Comparison of ENCODE assay signal across 8 mouse cellular contexts in the genomic region with DNA sequence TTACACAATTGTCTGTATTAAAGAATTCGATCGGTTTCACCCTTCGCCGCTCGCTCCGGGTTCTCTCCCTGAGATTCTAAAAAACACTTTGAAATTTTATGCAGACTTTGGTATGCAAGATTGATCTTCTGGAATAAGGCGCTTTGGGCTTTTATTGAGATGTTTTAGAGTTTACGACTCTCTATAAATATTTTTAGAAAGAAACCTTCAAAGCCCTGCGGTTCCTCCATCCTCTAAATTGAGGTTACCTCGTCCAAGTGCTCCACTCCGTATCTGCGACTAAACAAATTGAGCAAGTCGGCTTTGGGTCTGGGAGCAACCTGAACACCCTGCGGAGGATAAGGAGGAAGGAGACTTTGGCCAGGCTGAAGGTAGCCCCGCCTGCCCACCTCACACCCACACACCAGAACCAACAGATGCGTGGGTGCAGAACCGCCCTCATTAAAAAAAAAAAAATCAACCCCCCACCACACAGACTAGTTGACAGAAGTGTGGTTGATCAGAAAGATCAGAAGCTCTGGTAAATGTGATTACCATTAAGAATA. TPM values are rescaled to one million over a fixed set of nuclear protein-coding genes. Genes with fewer than 3 reads are reported as not detected.
DNase-seq lines count a peak whose midpoint lies in the region; ATAC-seq and TF ChIP-seq lines count a peak whose summit lies in the region.

No protein-coding gene starts in this region.

- H3K4me1 ChIP-seq in CH12.LX (ENCODE audit: control insufficient read depth in 1 of 2, insufficient read depth in 2 of 2): peaks cover 5 to 19% of the 10 kb centered on the region in 2 experiments; a peak in 3 of 4 replicates
- peaks cover 24% of the 10 kb centered on the region for H3K4me1 ChIP-seq in hindbrain, embryonic 10.5 days (replicated peaks)
- peaks cover 22% of the 10 kb centered on the region for H3K4me1 ChIP-seq in limb, embryonic 13.5 days
- H3K4me1 ChIP-seq in stomach, embryonic 16.5 days (ENCODE audit: control insufficient read depth, insufficient read depth, low read length): peaks cover 8% of the 10 kb centered on the region; the same call in 1 of the 2 replicates

- peaks cover 6% of the 10 kb centered on the region for H3K27me3 ChIP-seq in CH12.LX (replicated peaks)
- peaks cover 35% of the 10 kb centered on the region for H3K27me3 ChIP-seq in hindbrain, embryonic 10.5 days (ENCODE audit: insufficient read depth, poor library complexity, severe bottlenecking)
- peaks cover 47% of the 10 kb centered on the region for H3K27me3 ChIP-seq in limb, embryonic 13.5 days
- H3K27me3 ChIP-seq in stomach, embryonic 16.5 days (ENCODE audit: control insufficient read depth, insufficient read depth, low read length): peaks cover 20% of the 10 kb centered on the region

- H3K9ac ChIP-seq in CH12.LX (ENCODE audit: insufficient read depth, low read depth): peak overlapping the region; percentile 43; the same call in 1 of the 2 replicates
- H3K9ac ChIP-seq in limb, embryonic 13.5 days: no peak overlapping the region
- peak overlapping the region; percentile 78 for H3K9ac ChIP-seq in stomach, embryonic 16.5 days (ENCODE audit: low read length)

- peak; percentile 49 for DNase-seq in embryo, embryonic 10.5 days (ENCODE audit: low spot score)
- no peak for DNase-seq in embryo, embryonic 11 days
- DNase-seq in CH12.LX (ENCODE audit: extremely low read depth): no peak
- no peak for DNase-seq in hindbrain, embryonic 10.5 days (ENCODE audit: low spot score)
- no peak for DNase-seq in gastrocnemius, postnatal 25 days
- no peak for DNase-seq in layer of hippocampus, adult 9-10 months (ENCODE audit: low spot score)

- H3K27ac ChIP-seq in CH12.LX (ENCODE audit: insufficient read depth, low read depth): no peak overlapping the region
- H3K27ac ChIP-seq in hindbrain, embryonic 10.5 days: no peak overlapping the region
- no peak overlapping the region for H3K27ac ChIP-seq in limb, embryonic 13.5 days
- peak overlapping the region; percentile 72; the same call in 1 of the 2 replicates for H3K27ac ChIP-seq in stomach, embryonic 16.5 days (ENCODE audit: low read length)

- peak overlapping the region; percentile 44 to 80 (median 63) for H3K4me3 ChIP-seq in CH12.LX (replicated peaks in 1 of 3; ENCODE audit: low read depth in 2 of 3, low read length in 2 of 3, poor library complexity in 1 of 3)
- peak overlapping the region; percentile 77 for H3K4me3 ChIP-seq in hindbrain, embryonic 10.5 days
- H3K4me3 ChIP-seq in limb, embryonic 13.5 days: peak overlapping the region; percentile 63
- peak overlapping the region; percentile 78 for H3K4me3 ChIP-seq in stomach, embryonic 16.5 days (replicated peaks; ENCODE audit: low read length)

- in situ Hi-C loops in CH12.LX (cut with MboI; ENCODE audit: low pct_ligation_motif_present, low pct_unique_long_range_greater_than_20kb, low sequenced_read_pairs): loop anchor here (25.0 kb wide), 1 partner anchor 373 kb away; no protein-coding TSS in a partner anchor

- TF ChIP-seq EP300 in CH12.LX (IDR thresholded peaks at IDR 0.05; ENCODE audit: low read length): no peak

- peak overlapping the region; percentile 68 for H3K4me2 ChIP-seq in CH12.LX (ENCODE audit: insufficient read depth, low read depth, poor library complexity, severe bottlenecking)
- peak overlapping the region; percentile 100 for H3K4me2 ChIP-seq in limb, embryonic 13.5 days (replicated peaks)
- H3K4me2 ChIP-seq in stomach, embryonic 16.5 days (ENCODE audit: low read depth, low read length): peak overlapping the region; percentile 97

- H3K9me3 ChIP-seq in CH12.LX (replicated peaks; ENCODE audit: low read length): no peaks in the 10 kb centered on the region
- no peaks in the 10 kb centered on the region for H3K9me3 ChIP-seq in hindbrain, embryonic 10.5 days
- no peaks in the 10 kb centered on the region for H3K9me3 ChIP-seq in limb, embryonic 13.5 days
- no peaks in the 10 kb centered on the region for H3K9me3 ChIP-seq in stomach, embryonic 16.5 days (replicated peaks; ENCODE audit: control insufficient read depth, low read length)

- TF ChIP-seq CTCF in CH12.LX (conservative IDR thresholded peaks at IDR 0.05 in 1 of 2, IDR thresholded peaks at IDR 0.05 in 1 of 2; ENCODE audit: low read depth in 2 of 2, low read length in 2 of 2): no peak

- dilution Hi-C loops in CH12.LX (cut with MboI; ENCODE audit: extremely low pct_ligation_motif_present, extremely low pct_unique_long_range_greater_than_20kb, low sequenced_read_pairs): no loop called here

- TF ChIP-seq POLR2A in CH12.LX (IDR thresholded peaks at IDR 0.05; ENCODE audit: low read depth, low read length): no peak

- 2% methylated on average over 17 of the region's 17 CpGs for WGBS in hindbrain, embryonic 10.5 days
- 2% methylated on average over 17 of the region's 17 CpGs for WGBS in limb, embryonic 13.5 days
- WGBS in stomach, embryonic 16.5 days: 1% methylated on average over 17 of the region's 17 CpGs

- H3K79me2 ChIP-seq in CH12.LX (replicated peaks; ENCODE audit: control insufficient read depth, extremely low read depth, insufficient read depth, poor library complexity, severe bottlenecking): no peaks in the 10 kb centered on the region

- ATAC-seq in limb, embryonic 13.5 days (ENCODE audit: low FRiP score, low read depth): no peak
- ATAC-seq in stomach, embryonic 16.5 days (ENCODE audit: insufficient read depth, low FRiP score): no peak

- TF ChIP-seq RAD21 in CH12.LX (IDR thresholded peaks at IDR 0.05; ENCODE audit: low read depth, low read length): no peak

- H3K36me3 ChIP-seq in CH12.LX (replicated peaks in 1 of 2; ENCODE audit: control insufficient read depth in 1 of 2, insufficient read depth in 1 of 2, low read length in 1 of 2): no peaks in the 10 kb centered on the region
- H3K36me3 ChIP-seq in hindbrain, embryonic 10.5 days: no peaks in the 10 kb centered on the region
- H3K36me3 ChIP-seq in limb, embryonic 13.5 days: no peaks in the 10 kb centered on the region
- no peaks in the 10 kb centered on the region for H3K36me3 ChIP-seq in stomach, embryonic 16.5 days (ENCODE audit: control insufficient read depth, insufficient read depth, low read length)

TF ChIP-seq in CH12.LX, 34 proteins besides CTCF, POLR2A, EP300 and RAD21:
- 0 out of 2 replicates have a peak, but pooled peaks have one; percentile 4 for TF ChIP-seq SIN3A (IDR thresholded peaks at IDR 0.05; ENCODE audit: low read length)
- TF ChIP-seq NELFE (IDR thresholded peaks at IDR 0.05; ENCODE audit: low read depth, low read length): no peak
- peak; percentile 56 for TF ChIP-seq ZNF384 (IDR thresholded peaks at IDR 0.05; ENCODE audit: low read depth, low read length)
- peak; percentile 36; the same call in 1 of the 2 replicates for TF ChIP-seq MXI1 (IDR thresholded peaks at IDR 0.05; ENCODE audit: low read depth, low read length)
- no peak for TF ChIP-seq NRF1 (IDR thresholded peaks at IDR 0.05; ENCODE audit: low read depth, low read length)

RNA-seq across cellular contexts. Expression of a gene that starts 0.7 kb away (rescaled TPM):
- 15.6 and 19.0 TPM in 2 replicates for total RNA-seq in CH12.LX (2012; rRNA removed)
- 12.3 and 14.1 TPM in 2 replicates for total RNA-seq in CH12.LX (2014; rRNA removed)
- 11.1 and 13.3 TPM in 2 replicates for polyA plus RNA-seq in CH12.LX (2012; ENCODE audit: insufficient read length, low read depth)
- polyA plus RNA-seq in hindbrain, embryonic 10.5 days (2016; fragmentation: Nextera tagmentation; extraction: Ambion mirVana): 5.6 and 8.5 TPM in 2 replicates
- polyA plus RNA-seq in limb, embryonic 13.5 days (2015; fragmentation: Nextera tagmentation; extraction: Ambion mirVana): 1.5 and 1.7 TPM in 2 replicates
- 12.0 and 13.6 TPM in 2 replicates for polyA plus RNA-seq in stomach, embryonic 16.5 days (2015; fragmentation: Nextera tagmentation; extraction: Ambion mirVana)
- total RNA-seq in gastrocnemius, postnatal 25 days (2021): 1 to 10 TPM; 1.7 to 2.3 TPM
